ENCODE assay signal across 35 mouse cellular contexts in genomic region chr19:11640732-11641131, GRCm38 (mm10). TPM values are rescaled to one million over a fixed set of nuclear protein-coding genes. Genes with fewer than 3 reads are reported as not detected.
DNase-seq lines count a peak whose midpoint lies in the region; ATAC-seq and TF ChIP-seq lines count a peak whose summit lies in the region.
"Had no signal": no experiment of that assay in that cellular context is flagged by ENCODE, and none has a peak within 500 bp of the region (broad histone marks: within the 10 kb centered on the region; RNA-seq: fewer than 3 reads in every experiment).

TSS of gene Ms4a3 (minus strand) at chr19:11640851.

- peak; percentile 2 for DNase-seq in lung, postnatal 25 days (ENCODE audit: low spot score)
- DNase-seq in lung, postnatal 10 days, result no peak
- DNase-seq in liver, postnatal 0 days, result no peak
- no peak for DNase-seq in cerebellum, postnatal 25 days
- no peak for DNase-seq in right cerebral cortex, adult 18-20 months
- DNase-seq in kidney, adult 18-20 months, result no peak
- DNase-seq: adrenal gland, postnatal 25 days; B cell, adult 2 months; cerebellum, adult 2 months; cerebellum, postnatal 14 days; gastrocnemius, postnatal 10 days; heart, postnatal 14 days; kidney, adult 8-10 months; layer of hippocampus, adult 9-11 months; right cerebral cortex, postnatal 4 days; thymus, adult 2 months; thymus, postnatal 36 days had no signal

- no peaks in the 10 kb centered on the region for H3K27me3 ChIP-seq in liver, postnatal 0 days (ENCODE audit: insufficient read depth, low read length)
- H3K27me3 ChIP-seq: forebrain, embryonic 13.5 days; hindbrain, embryonic 12.5 days; intestine, embryonic 15.5 days; limb, embryonic 15.5 days; lung, embryonic 15.5 days; neural tube, embryonic 12.5 days had no signal

- no peak within 1 kb of the TSS for H3K27ac ChIP-seq in liver, postnatal 0 days (ENCODE audit: low read depth)
- H3K27ac ChIP-seq: forebrain, embryonic 13.5 days; hindbrain, embryonic 12.5 days; hindbrain, postnatal 0 days; intestine, embryonic 15.5 days; kidney, postnatal 0 days; limb, embryonic 10.5 days; limb, embryonic 15.5 days; lung, embryonic 15.5 days; neural tube, embryonic 12.5 days had no signal

- no peak for ATAC-seq in erythroblast, adult 5-6 weeks (replicated peaks; ENCODE audit: low FRiP score, poor library complexity, severe bottlenecking)
- ATAC-seq in liver, postnatal 0 days, result no peak
- ATAC-seq: forebrain, embryonic 13.5 days; hindbrain, postnatal 0 days; intestine, embryonic 15.5 days; midbrain, embryonic 16.5 days had no signal

- no peaks in the 10 kb centered on the region for H3K4me1 ChIP-seq in liver, postnatal 0 days (ENCODE audit: insufficient read depth)
- H3K4me1 ChIP-seq: forebrain, embryonic 13.5 days; hindbrain, embryonic 12.5 days; intestine, embryonic 15.5 days; limb, embryonic 10.5 days; limb, embryonic 15.5 days; lung, embryonic 15.5 days; neural tube, embryonic 12.5 days had no signal

- H3K4me3 ChIP-seq in liver, postnatal 0 days (ENCODE audit: low read depth, low read length), result no peak within 1 kb of the TSS
- H3K4me3 ChIP-seq: forebrain, embryonic 13.5 days; hindbrain, embryonic 12.5 days; intestine, embryonic 15.5 days; limb, embryonic 10.5 days; limb, embryonic 15.5 days; lung, embryonic 15.5 days; myocyte; neural tube, embryonic 12.5 days had no signal

- H3K9ac ChIP-seq in liver, postnatal 0 days (replicated peaks), result no peak within 1 kb of the TSS
- H3K9ac ChIP-seq: forebrain, embryonic 13.5 days; hindbrain, embryonic 12.5 days; intestine, embryonic 15.5 days; limb, embryonic 15.5 days; lung, embryonic 15.5 days; neural tube, embryonic 12.5 days had no signal

- TF ChIP-seq CTCF in liver, postnatal 0 days (IDR thresholded peaks at IDR 0.05; ENCODE audit: low read depth), result no peak

- no peak for TF ChIP-seq EP300 in liver, postnatal 0 days (IDR thresholded peaks at IDR 0.05; ENCODE audit: low read depth)

- WGBS in liver, postnatal 0 days (ENCODE audit: insufficient replicate concordance), result 52% methylated on average over 1 of the region's 1 CpGs

- no peaks in the 10 kb centered on the region for H3K36me3 ChIP-seq in liver, postnatal 0 days (replicated peaks; ENCODE audit: insufficient read depth, low read length)
- H3K36me3 ChIP-seq: hindbrain, embryonic 12.5 days; intestine, embryonic 15.5 days; limb, embryonic 10.5 days; limb, embryonic 15.5 days; lung, embryonic 15.5 days; neural tube, embryonic 12.5 days had no signal

- no peak within 1 kb of the TSS; the same call in 1 of the 2 replicates for H3K4me2 ChIP-seq in liver, postnatal 0 days (ENCODE audit: low read depth, low read length)
- H3K4me2 ChIP-seq: forebrain, embryonic 13.5 days; hindbrain, embryonic 12.5 days; intestine, embryonic 15.5 days; limb, embryonic 15.5 days; lung, embryonic 15.5 days; midbrain, embryonic 11.5 days; neural tube, embryonic 12.5 days had no signal

- H3K9me3 ChIP-seq in liver, postnatal 0 days (ENCODE audit: low read length), result no peaks in the 10 kb centered on the region
- H3K9me3 ChIP-seq: forebrain, embryonic 13.5 days; hindbrain, embryonic 12.5 days; intestine, embryonic 15.5 days; limb, embryonic 10.5 days; limb, embryonic 15.5 days; lung, embryonic 15.5 days; neural tube, embryonic 12.5 days had no signal

RNA-seq across cellular contexts. Expression of gene Ms4a3, which starts in this region (rescaled TPM):
- 204 and 267 TPM in 2 replicates for total RNA-seq in erythroblast, adult 5-6 weeks (2015; ENCODE audit: low replicate concordance)
- total RNA-seq in erythroblast, adult 5-6 weeks (2017; ENCODE audit: low replicate concordance), result 91.2 and 97.0 TPM in 2 replicates
- polyA plus RNA-seq in liver, postnatal 0 days (2015; fragmentation: Nextera tagmentation; extraction: Ambion mirVana), result 37.6 and 38.0 TPM in 2 replicates
- total RNA-seq: adrenal gland, adult 18-20 months; adrenal gland, postnatal 25 days; heart, postnatal 14 days; hindbrain, postnatal 0 days; left cerebral cortex, postnatal 10 days had no signal
- polyA plus RNA-seq: brain, embryonic 14.5 days; cerebellum, adult 2 months; forebrain, embryonic 13.5 days; gonadal fat pad, adult 2 months; heart, embryonic 14.5 days; hindbrain, embryonic 12.5 days; hindbrain, postnatal 0 days; kidney, postnatal 0 days; limb, embryonic 10.5 days; midbrain, embryonic 16.5 days; myocyte; neural tube, embryonic 12.5 days had no signal
